Mouse (Mus musculus) small intestine, adult 2 months (tissue): Measurements from ENCODE around the gene Il2rb. TPM values are rescaled to one million over a fixed set of nuclear protein-coding genes. Genes with fewer than 3 reads are reported as not detected.

Experiments
- H3K27ac ChIP-seq: fragments of 200-500 bp; 2 replicates; pipeline ENCODE4 v1.5.1; 2012; ENCODE audit warnings: low read depth, low read length, control low read depth, inconsistent platforms; ENCODE audit not compliant: insufficient read depth
- H3K27me3 ChIP-seq: fragments of 200-500 bp; 2 replicates; pipeline ENCODE4 v1.6.1; 2012; ENCODE audit warnings: mild to moderate bottlenecking, moderate library complexity, low read length, inconsistent platforms; ENCODE audit not compliant: control insufficient read depth, insufficient read depth
- H3K36me3 ChIP-seq: fragments of 200-500 bp; 2 replicates; pipeline ENCODE4 v1.6.1; 2012; ENCODE audit warnings: mild to moderate bottlenecking, low read length, control low read depth, inconsistent platforms; ENCODE audit not compliant: control insufficient read depth, insufficient read depth
- H3K4me1 ChIP-seq: fragments of 200-500 bp; 2 replicates; pipeline ENCODE4 v1.6.1; 2012; ENCODE audit warnings: low read length, inconsistent platforms, mixed read lengths; ENCODE audit not compliant: control insufficient read depth, insufficient read depth, insufficient read length
- H3K4me3 ChIP-seq: fragments of 200-500 bp; 2 replicates; pipeline ENCODE4 v1.5.1; 2012; ENCODE audit warnings: low read depth, mild to moderate bottlenecking, control low read depth, inconsistent platforms, low read length, moderate library complexity
- CTCF ChIP-seq: fragments of 200-500 bp; IDR thresholded peaks from 2 replicates; pipeline ENCODE4 v1.5.1; 2012; ENCODE audit warnings: low read depth, mild to moderate bottlenecking, control low read depth, inconsistent platforms, low read length, moderate library complexity, mixed read lengths; ENCODE audit not compliant: insufficient replicate concordance, insufficient read length; ENCODE audit errors: extremely low read depth
- POLR2A ChIP-seq: fragments of 200-500 bp; IDR thresholded peaks from 2 replicates; pipeline ENCODE4 v1.6.1; 2012; ENCODE audit warnings: low read depth, mild to moderate bottlenecking, control low read depth, inconsistent platforms, low read length, moderate library complexity
- WGBS: fragments of 180-500 bp; shearing (Covaris S2); methylation state at CpG from one replicate; pipeline ENCODE4 v1.1.7; 2018; 5-methylcytosine and 5-hydroxymethylcytosine counted together
- polyA plus RNA-seq: library from polyadenylated mRNA; depleted of rRNA; stranded (reverse); fragments of >200 nt; gene quantifications from 2 replicates; pipeline ENCODE4 v1.2.3, GENCODE M21; 2012

The Il2rb gene
- polyA plus RNA-seq, 1 experiment: 11.8 TPM

GRCm38 (mm10) chr15:78493401-78494010 lies 1.6 kb downstream of the Il2rb start:
- Histone ChIP-seq H3K4me3 (peak overlapping the region; percentile 59), H3K36me3 (no peaks in the 10 kb centered on the region), H3K27ac (peak overlapping the region; percentile 17; the same call in 1 of the 2 replicates), H3K27me3 (no peaks in the 10 kb centered on the region), H3K4me1 (no peaks in the 10 kb centered on the region)
- no peak for TF ChIP-seq POLR2A
- no peak for TF ChIP-seq CTCF
- 74% methylated on average over 10 of the region's 10 CpGs for WGBS

- Histone ChIP-seq H3K36me3 (no peaks in the 10 kb centered on the region), H3K4me3 (no peak overlapping the region), H3K27me3 (no peaks in the 10 kb centered on the region), H3K4me1 (no peaks in the 10 kb centered on the region), H3K27ac (no peak overlapping the region)
- WGBS: 88% methylated on average over 3 of the region's 3 CpGs
- no peak for TF ChIP-seq POLR2A
- TF ChIP-seq CTCF: no peak
These were observed 3.8 kb downstream of the Il2rb start for GRCm38 (mm10) chr15:78491301-78491700.

- H3K36me3 ChIP-seq: no peaks in the 10 kb centered on the region
- H3K4me3 ChIP-seq: no peak overlapping the region
- H3K27ac ChIP-seq: no peak overlapping the region
- WGBS: 67% methylated on average over 8 of the region's 8 CpGs
- no peaks in the 10 kb centered on the region for H3K4me1 ChIP-seq
- no peak for TF ChIP-seq CTCF
- TF ChIP-seq POLR2A: no peak
- no peaks in the 10 kb centered on the region for H3K27me3 ChIP-seq
These were observed 5.2 kb downstream of the Il2rb start for GRCm38 (mm10) chr15:78489906-78490305.

- H3K4me3 ChIP-seq: no peak overlapping the region
- no peaks in the 10 kb centered on the region for H3K36me3 ChIP-seq
- TF ChIP-seq POLR2A: no peak
- no peak for TF ChIP-seq CTCF
- 81% methylated on average over 3 of the region's 3 CpGs for WGBS
- H3K27me3 ChIP-seq: no peaks in the 10 kb centered on the region
- H3K4me1 ChIP-seq: no peaks in the 10 kb centered on the region
- no peak overlapping the region for H3K27ac ChIP-seq
These were observed 5.8 kb downstream of the Il2rb start for GRCm38 (mm10) chr15:78489248-78489647.

GRCm38 (mm10) chr15:78487066-78487465 lies 8.0 kb downstream of the Il2rb start:
- Histone ChIP-seq H3K4me3 (no peak overlapping the region), H3K27ac (no peak overlapping the region), H3K4me1 (no peaks in the 10 kb centered on the region), H3K27me3 (no peaks in the 10 kb centered on the region), H3K36me3 (no peaks in the 10 kb centered on the region)
- no peak for TF ChIP-seq CTCF
- no peak for TF ChIP-seq POLR2A
- 70% methylated on average over 4 of the region's 4 CpGs for WGBS

GRCm38 (mm10) chr15:78486564-78486963 lies 8.5 kb downstream of the Il2rb start:
- H3K27ac ChIP-seq: no peak overlapping the region
- H3K4me3 ChIP-seq: no peak overlapping the region
- TF ChIP-seq CTCF (no peak), POLR2A (no peak)
- 87% methylated on average over 1 of the region's 1 CpGs for WGBS
- no peaks in the 10 kb centered on the region for H3K4me1 ChIP-seq
- H3K27me3 ChIP-seq: no peaks in the 10 kb centered on the region
- no peaks in the 10 kb centered on the region for H3K36me3 ChIP-seq

- Histone ChIP-seq H3K4me1 (no peaks in the 10 kb centered on the region), H3K27me3 (no peaks in the 10 kb centered on the region), H3K27ac (no peak overlapping the region), H3K36me3 (no peaks in the 10 kb centered on the region), H3K4me3 (no peak overlapping the region)
- 71% methylated on average over 4 of the region's 4 CpGs for WGBS
- TF ChIP-seq CTCF (no peak), POLR2A (no peak)
These were observed 11.8 kb downstream of the Il2rb start for GRCm38 (mm10) chr15:78483311-78483710.

- 64% methylated on average over 3 of the region's 3 CpGs for WGBS
- H3K4me3 ChIP-seq: no peak overlapping the region
- H3K27ac ChIP-seq: no peak overlapping the region
These were observed 12.6 kb downstream of the Il2rb start for GRCm38 (mm10) chr15:78482518-78482917.

More at GRCm38 (mm10) chr15:78482518-78482917, 12.6 kb downstream of the Il2rb start:
- H3K36me3 ChIP-seq: no peaks in the 10 kb centered on the region
- no peak for TF ChIP-seq CTCF
- TF ChIP-seq POLR2A: no peak
- H3K27me3 ChIP-seq: no peaks in the 10 kb centered on the region
- H3K4me1 ChIP-seq: no peaks in the 10 kb centered on the region
